Mouse (Mus musculus) midbrain, embryonic 16.5 days (tissue): ENCODE data around the gene Fmo6. TPM values are rescaled to one million over a fixed set of nuclear protein-coding genes. Genes with fewer than 3 reads are reported as not detected.

Source experiments
- ATAC-seq: fragments of 200-750 bp; cut with Nextera tagmentation; 2 replicates; pipeline ENCODE4 v1.8.0; 2017; ENCODE audit warnings: moderate TSS enrichment
- H3K27ac ChIP-seq: fragments of 300-500 bp; sonication (generic); 2 replicates; pipeline ENCODE4 v1.5.1; 2014; ENCODE audit warnings: mild to moderate bottlenecking, low read length, mixed read lengths
- H3K27me3 ChIP-seq: fragments of 300-500 bp; sonication (generic); 2 replicates; pipeline ENCODE4 v1.6.1; 2014; ENCODE audit warnings: low read depth, low read length, mixed read lengths; ENCODE audit not compliant: control insufficient read depth, insufficient read depth
- H3K36me3 ChIP-seq: fragments of 300-500 bp; sonication (generic); 2 replicates; pipeline ENCODE4 v1.6.1; 2014; ENCODE audit warnings: mild to moderate bottlenecking, low read length, moderate library complexity, mixed read lengths; ENCODE audit not compliant: control insufficient read depth, insufficient read depth
- H3K4me1 ChIP-seq: fragments of 300-500 bp; sonication (generic); 2 replicates; pipeline ENCODE4 v1.6.1; 2014; ENCODE audit warnings: mild to moderate bottlenecking, low read length, mixed read lengths; ENCODE audit not compliant: control insufficient read depth, insufficient read depth
- H3K4me2 ChIP-seq: fragments of 300-500 bp; sonication (generic); 2 replicates; pipeline ENCODE4 v1.6.1; 2014; ENCODE audit warnings: mild to moderate bottlenecking, low read length, mixed read lengths
- H3K4me3 ChIP-seq: fragments of 300-500 bp; sonication (generic); 2 replicates; pipeline ENCODE4 v1.5.1; 2014; ENCODE audit warnings: low read depth, mild to moderate bottlenecking, low read length, moderate library complexity, mixed read lengths
- H3K9ac ChIP-seq: fragments of 300-500 bp; sonication (generic); 2 replicates; pipeline ENCODE4 v1.6.1; 2014; ENCODE audit warnings: low read depth, low read length, mixed read lengths
- H3K9me3 ChIP-seq: fragments of 300-500 bp; sonication (generic); replicated peaks from 2 replicates; pipeline ENCODE4 v1.6.1; 2014; ENCODE audit warnings: mild to moderate bottlenecking, low read length, mixed read lengths; ENCODE audit not compliant: control insufficient read depth, poor library complexity, severe bottlenecking
- WGBS: fragments of 180-500 bp; shearing (Covaris S2); extraction: QIAGEN DNeasy Blood & Tissue Kit; methylation state at CpG from one replicate; pipeline ENCODE4 v1.1.7; 2014; 5-methylcytosine and 5-hydroxymethylcytosine counted together
- polyA plus RNA-seq: library from polyadenylated mRNA; unstranded; fragments of >200 nt; fragmentation: Nextera tagmentation; extraction: Ambion mirVana; gene quantifications from 2 replicates; pipeline ENCODE4 v1.2.1, GENCODE M21; 2015

Gene Fmo6
- polyA plus RNA-seq, 1 experiment from 2014 or later, result not detected

DNA sequence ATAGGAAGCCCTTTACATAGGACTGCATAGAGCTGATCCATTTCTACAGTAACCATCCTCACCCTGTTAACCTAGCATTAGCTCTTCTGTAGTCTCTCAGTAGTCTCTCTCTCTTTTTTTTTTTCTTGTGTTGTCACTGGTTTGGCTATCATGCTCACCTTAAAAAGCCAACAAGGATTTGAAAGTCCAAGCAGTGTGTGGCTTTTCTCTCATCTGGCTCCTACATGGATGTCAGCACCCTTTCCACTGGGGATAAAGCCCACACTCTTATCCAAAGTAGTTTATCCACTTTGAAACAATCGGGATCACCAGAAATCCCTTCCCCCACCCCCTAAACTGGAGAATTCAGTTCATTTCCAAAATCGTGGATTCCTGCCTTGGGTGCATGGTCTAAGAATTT is 6.7 kb downstream of the Fmo6 start:
- Histone ChIP-seq H3K4me3 (no peak overlapping the region), H3K27me3 (no peaks in the 10 kb centered on the region), H3K27ac (no peak overlapping the region), H3K4me1 (no peaks in the 10 kb centered on the region), H3K36me3 (no peaks in the 10 kb centered on the region), H3K9me3 (no peaks in the 10 kb centered on the region), H3K4me2 (no peak overlapping the region), H3K9ac (no peak overlapping the region)
- WGBS, result 62% methylated on average over 2 of the region's 2 CpGs
- ATAC-seq, result no peak

DNA sequence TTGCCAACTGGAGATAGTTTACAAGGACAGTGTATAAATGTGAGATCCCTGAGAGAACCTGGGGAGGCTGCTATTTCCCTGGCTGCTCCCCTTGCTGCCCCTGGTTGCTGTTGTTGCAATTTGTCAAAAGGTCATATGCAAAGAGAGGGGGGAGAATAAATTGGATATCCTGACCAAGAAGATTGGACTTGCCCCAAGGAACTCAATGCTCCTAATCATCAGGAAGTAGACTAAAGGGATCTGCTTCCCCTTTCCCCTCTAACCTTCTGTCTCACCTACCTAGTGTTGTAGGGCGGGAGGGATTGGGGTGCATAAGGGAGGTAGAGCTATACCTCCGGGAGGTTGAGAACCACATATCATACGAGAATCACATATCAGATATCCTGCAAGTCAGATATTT is 8.2 kb downstream of the Fmo6 start:
- Histone ChIP-seq H3K9me3 (no peaks in the 10 kb centered on the region), H3K27ac (no peak overlapping the region), H3K27me3 (no peaks in the 10 kb centered on the region), H3K9ac (no peak overlapping the region), H3K4me1 (no peaks in the 10 kb centered on the region), H3K36me3 (no peaks in the 10 kb centered on the region), H3K4me3 (no peak overlapping the region), H3K4me2 (no peak overlapping the region)
- WGBS, result 93% methylated on average over 3 of the region's 3 CpGs
- ATAC-seq, result no peak

DNA sequence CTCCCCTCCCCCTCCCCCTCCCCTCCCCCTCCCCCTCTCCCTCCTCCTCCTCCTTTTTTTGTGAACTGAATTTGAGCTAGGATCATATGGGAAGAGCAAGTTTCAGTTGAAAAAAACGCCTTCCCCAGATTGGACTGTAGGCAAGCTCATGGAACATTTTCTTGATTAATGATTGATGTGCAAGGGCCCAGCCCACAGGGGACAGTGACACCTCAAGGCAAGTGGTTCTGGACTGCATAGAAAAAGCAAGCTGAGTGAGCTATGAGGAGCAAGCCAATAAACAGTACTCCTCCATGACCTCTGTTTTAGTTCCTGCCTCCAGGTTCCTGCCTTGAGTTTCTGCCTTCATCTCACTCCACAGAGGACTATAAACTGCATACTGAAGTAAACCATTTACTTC is 12.2 kb downstream of the Fmo6 start:
- Histone ChIP-seq H3K27ac (no peak overlapping the region), H3K36me3 (no peaks in the 10 kb centered on the region), H3K9me3 (no peaks in the 10 kb centered on the region), H3K4me1 (no peaks in the 10 kb centered on the region), H3K4me2 (no peak overlapping the region), H3K4me3 (no peak overlapping the region), H3K9ac (no peak overlapping the region), H3K27me3 (no peaks in the 10 kb centered on the region)
- WGBS, result 80% methylated on average over 1 of the region's 1 CpGs
- no peak for ATAC-seq

DNA sequence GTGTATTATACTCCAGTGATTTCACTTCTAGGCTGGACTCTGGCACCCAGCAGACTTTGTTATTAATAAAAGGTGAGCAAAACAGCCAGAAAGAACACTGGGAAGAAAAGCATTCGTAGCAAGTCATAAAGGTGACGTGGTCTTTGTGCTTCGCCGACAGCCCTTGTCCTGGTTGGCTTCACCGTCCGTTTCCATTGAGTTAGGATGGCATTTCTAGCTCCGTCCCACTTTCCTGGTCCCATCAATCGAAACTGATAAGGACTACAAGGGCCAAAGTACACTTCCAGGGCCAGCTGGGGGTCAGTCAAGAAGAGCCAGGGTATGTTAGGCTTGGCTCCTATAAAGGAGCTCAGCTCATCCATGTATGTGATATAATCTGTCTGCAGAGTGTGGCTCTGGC is 20.7 kb downstream of the Fmo6 start:
- no peaks in the 10 kb centered on the region for H3K27me3 ChIP-seq
- no peak overlapping the region for H3K4me3 ChIP-seq
- no peak for ATAC-seq
- no peak overlapping the region for H3K27ac ChIP-seq
- H3K9me3 ChIP-seq, result no peaks in the 10 kb centered on the region
- H3K36me3 ChIP-seq, result no peaks in the 10 kb centered on the region
- no peaks in the 10 kb centered on the region for H3K4me1 ChIP-seq
- H3K4me2 ChIP-seq, result no peak overlapping the region
- WGBS, result 77% methylated on average over 8 of the region's 8 CpGs
- no peak overlapping the region for H3K9ac ChIP-seq

DNA sequence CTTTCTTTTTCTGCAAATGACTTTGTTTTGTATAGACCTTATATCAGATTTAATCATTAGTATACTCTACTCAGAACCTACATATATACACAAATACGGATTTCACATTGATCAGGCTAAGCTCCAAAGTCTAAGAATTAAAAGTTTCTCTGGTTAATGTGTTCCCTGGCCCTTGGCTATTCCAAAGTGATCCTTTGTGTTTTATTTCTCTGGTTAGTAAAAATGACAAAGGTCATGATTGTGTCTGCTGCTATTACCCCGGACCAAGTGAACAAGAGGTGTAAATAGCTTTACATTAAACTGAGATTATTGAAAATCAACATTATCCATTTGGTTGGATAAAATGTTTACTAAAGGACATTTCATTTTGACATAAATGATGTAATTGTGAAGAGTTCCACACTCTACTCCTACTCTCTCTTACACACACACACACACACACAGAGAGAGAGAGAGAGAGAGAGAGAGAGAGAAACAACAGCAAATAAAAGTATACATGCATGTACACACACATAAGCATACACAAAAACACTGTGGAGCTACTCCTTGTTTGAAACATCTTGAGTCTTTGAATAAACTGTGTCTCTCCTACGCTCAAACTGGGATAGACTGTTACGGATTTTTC is 22.3 kb downstream of the Fmo6 start:
- Histone ChIP-seq H3K4me2 (no peak overlapping the region), H3K4me3 (no peak overlapping the region), H3K27ac (no peak overlapping the region), H3K36me3 (no peaks in the 10 kb centered on the region), H3K27me3 (no peaks in the 10 kb centered on the region), H3K4me1 (no peaks in the 10 kb centered on the region), H3K9me3 (no peaks in the 10 kb centered on the region), H3K9ac (no peak overlapping the region)
- no peak for ATAC-seq
- 86% methylated on average over 4 of the region's 4 CpGs for WGBS

DNA sequence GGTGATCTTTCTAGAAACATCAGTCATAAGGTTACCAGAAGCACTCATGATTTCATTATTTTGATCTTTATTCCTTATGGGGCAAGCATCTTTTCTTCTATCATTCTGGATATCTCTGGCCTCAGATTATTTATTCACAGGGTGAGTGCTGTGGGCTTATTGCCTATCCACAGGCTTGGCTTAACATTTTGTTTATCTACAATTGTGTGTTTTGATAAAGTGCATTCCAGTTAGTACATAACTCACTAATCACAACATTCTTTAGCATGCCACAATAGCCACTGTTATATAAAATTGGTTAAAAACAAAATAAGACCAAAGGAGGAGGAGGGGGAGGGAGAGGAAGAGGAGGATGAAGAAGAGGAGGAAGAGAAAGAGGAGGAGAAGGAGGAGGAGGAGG is 25.2 kb downstream of the Fmo6 start:
- Histone ChIP-seq H3K4me3 (no peak overlapping the region), H3K27me3 (no peaks in the 10 kb centered on the region), H3K9ac (no peak overlapping the region), H3K27ac (no peak overlapping the region), H3K4me1 (no peaks in the 10 kb centered on the region), H3K4me2 (no peak overlapping the region), H3K36me3 (no peaks in the 10 kb centered on the region), H3K9me3 (no peaks in the 10 kb centered on the region)
- ATAC-seq, result no peak

DNA sequence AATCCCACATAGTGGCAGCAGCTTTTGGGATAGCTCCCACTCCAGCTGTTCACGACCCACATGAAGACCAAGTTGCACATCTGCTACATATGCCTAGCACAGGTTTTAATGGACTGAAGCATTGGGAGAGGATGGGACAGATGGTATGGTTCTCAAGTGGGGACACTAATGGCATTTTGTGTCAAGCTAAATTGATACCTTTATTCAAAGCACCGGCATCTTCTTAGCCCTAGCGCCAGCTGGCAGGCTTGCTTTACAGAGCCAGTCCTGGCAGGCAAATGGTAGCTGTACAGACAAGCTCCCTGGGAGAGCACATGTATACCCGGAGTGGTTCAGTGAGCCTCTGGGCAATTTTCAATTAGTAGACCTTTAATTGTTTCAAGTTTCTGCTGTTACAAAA is 35.4 kb downstream of the Fmo6 start:
- no peaks in the 10 kb centered on the region for H3K9me3 ChIP-seq
- H3K36me3 ChIP-seq, result no peaks in the 10 kb centered on the region
- no peak overlapping the region for H3K27ac ChIP-seq
- no peaks in the 10 kb centered on the region for H3K4me1 ChIP-seq
- no peak overlapping the region for H3K9ac ChIP-seq
- no peak overlapping the region for H3K4me2 ChIP-seq
- 70% methylated on average over 4 of the region's 4 CpGs for WGBS
- no peaks in the 10 kb centered on the region for H3K27me3 ChIP-seq
- ATAC-seq, result no peak
- no peak overlapping the region for H3K4me3 ChIP-seq

DNA sequence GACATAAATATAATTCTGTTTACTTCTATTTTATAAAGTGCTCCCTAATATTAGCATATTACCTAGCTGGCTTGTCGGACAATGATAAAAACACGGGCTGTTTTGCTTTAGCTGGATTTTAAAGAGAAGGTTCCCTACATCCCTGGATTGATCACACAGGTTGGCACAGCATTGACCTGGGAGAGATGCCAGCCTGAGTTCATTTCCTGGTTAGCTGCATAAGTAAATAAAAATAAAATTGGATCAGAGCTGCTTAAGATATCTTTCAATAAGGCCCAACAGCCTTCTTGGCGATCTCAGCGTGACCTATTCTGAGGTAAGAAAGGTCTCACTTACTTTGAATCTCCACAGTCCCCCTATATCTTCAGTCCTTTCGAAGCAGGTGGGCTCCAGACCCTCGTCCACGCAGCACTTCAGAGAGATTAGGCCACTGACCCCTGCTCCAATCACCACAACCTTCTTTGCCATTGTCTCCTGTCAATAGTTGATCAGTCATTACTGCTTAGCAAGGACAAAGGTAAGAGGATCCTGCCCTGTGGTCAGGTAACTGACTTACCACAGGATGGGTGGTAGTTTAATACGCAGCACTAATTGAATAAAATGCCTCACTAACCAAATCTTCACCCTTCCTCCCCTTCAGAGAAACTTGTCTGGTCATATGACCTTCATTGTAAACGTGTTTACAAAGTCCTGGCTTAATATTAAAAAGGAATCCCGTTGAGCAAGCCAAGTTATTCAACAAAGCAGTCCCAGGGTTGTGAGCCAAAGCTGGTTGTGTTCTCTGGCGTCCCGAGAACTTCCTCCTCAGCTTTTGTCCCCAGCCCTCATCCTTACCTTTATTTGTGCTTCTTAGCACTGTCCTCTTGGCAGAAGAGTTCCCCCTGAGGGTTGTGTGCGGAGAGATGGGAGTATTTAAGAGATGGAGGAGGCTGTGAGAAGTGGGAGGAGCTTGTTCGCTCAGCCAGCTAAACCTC is 39.2 kb downstream of the Fmo6 start, which contains the start of gene Fmo2:
Gene Fmo2, minus strand, starts transcription at position 889 of the 974 bp plus-strand sequence.
- no peak within 1 kb of the TSS for H3K4me2 ChIP-seq
- no peak within 1 kb of the TSS for H3K27ac ChIP-seq
- H3K9ac ChIP-seq, result no peak within 1 kb of the TSS
- H3K36me3 ChIP-seq, result no peaks in the 10 kb centered on the region
- 65% methylated on average over 14 of the region's 14 CpGs for WGBS
- no peaks in the 10 kb centered on the region for H3K27me3 ChIP-seq
- H3K9me3 ChIP-seq, result no peaks in the 10 kb centered on the region
- ATAC-seq, result no peak
- H3K4me1 ChIP-seq, result no peaks in the 10 kb centered on the region
- no peak within 1 kb of the TSS for H3K4me3 ChIP-seq

DNA sequence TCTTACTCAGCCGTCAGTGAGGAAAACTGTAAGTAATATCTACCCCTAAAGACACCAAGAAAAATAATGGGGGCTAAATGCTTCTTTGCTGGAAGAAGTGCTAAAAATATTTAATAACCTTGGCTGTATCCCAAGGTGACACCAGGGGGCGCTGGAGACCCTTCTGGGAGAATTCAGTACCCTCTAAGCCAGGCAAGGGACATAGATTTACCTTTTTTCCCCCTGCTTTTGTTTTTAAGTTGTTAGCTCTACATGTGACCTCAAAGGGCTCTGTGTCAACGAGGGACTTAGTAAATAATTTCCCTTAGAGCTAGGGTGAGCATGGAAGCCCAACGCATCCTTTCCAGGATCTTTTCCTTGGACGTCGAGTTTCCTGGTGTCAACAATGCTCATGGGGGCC is 41.4 kb downstream of the Fmo6 start:
- H3K4me3 ChIP-seq, result no peak overlapping the region
- no peaks in the 10 kb centered on the region for H3K4me1 ChIP-seq
- no peak overlapping the region for H3K27ac ChIP-seq
- no peak overlapping the region for H3K4me2 ChIP-seq
- peak; percentile 73; the same call in 1 of the 2 replicates for ATAC-seq
- no peaks in the 10 kb centered on the region for H3K36me3 ChIP-seq
- 44% methylated on average over 6 of the region's 6 CpGs for WGBS
- no peaks in the 10 kb centered on the region for H3K27me3 ChIP-seq
- no peaks in the 10 kb centered on the region for H3K9me3 ChIP-seq
- H3K9ac ChIP-seq, result no peak overlapping the region
